Mouse (Mus musculus): ENCODE measurements around the gene Tspyl3. TPM values are rescaled to one million over a fixed set of nuclear protein-coding genes. Genes with fewer than 3 reads are reported as not detected.

Tspyl3 gene
- polyA plus RNA-seq, 1 experiment from 2014 or later, result 7.5 TPM

DNA sequence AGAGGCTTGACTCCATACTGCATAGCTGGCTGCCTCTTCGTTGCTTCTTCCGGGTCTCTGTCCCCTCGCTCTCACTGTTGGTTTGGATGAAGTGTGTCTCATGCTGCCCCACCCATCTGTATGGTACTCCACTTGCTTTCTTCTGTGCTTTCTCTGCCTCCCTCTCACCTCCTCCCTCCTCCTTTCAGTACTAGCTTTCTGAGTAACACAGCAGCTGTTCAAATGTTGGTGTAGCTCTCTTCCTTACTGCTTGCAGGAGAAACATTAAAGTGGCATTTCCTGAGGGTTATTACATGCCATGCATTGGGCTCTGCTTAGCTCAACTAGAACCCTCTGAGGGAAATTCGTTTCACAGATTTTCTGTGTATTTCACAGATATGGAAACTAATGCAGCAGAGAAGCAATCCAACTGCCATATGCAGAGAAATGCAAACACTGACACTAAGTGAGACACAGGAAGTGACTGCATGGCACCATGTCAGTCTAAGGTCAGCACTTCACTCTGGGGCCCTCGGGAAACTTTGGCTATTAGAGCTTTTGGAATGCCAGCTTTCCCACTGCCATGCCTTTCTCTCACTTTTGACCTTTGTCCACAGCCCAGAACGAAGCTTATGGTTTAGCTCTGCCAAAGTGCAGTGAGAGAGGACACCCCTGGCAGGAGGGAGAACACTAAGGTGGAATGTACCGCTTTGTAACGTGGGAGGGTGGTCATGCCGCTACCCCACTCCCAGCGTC lies 45.9 kb downstream of the Tspyl3 start:
- no peak for DNase-seq
- H3K27me3 ChIP-seq (ENCODE audit: insufficient read depth, low read length), result no peaks in the 10 kb centered on the region
- no peak for TF ChIP-seq CTCF (IDR thresholded peaks at IDR 0.05; ENCODE audit: low read depth)
- no peak overlapping the region for H3K27ac ChIP-seq (ENCODE audit: low read depth)
- peaks cover 57% of the 10 kb centered on the region for H3K36me3 ChIP-seq (ENCODE audit: insufficient read depth)
- ATAC-seq (ENCODE audit: insufficient read depth), result no peak
- H3K9me3 ChIP-seq (ENCODE audit: low read depth, low read length), result no peaks in the 10 kb centered on the region
- H3K4me3 ChIP-seq (ENCODE audit: low read depth, low read length), result no peak overlapping the region
- H3K9ac ChIP-seq, result no peak overlapping the region
- H3K4me1 ChIP-seq (ENCODE audit: insufficient read depth), result no peaks in the 10 kb centered on the region
- no peak overlapping the region for H3K4me2 ChIP-seq
- WGBS, result 75% methylated on average over 10 of the region's 10 CpGs

DNA sequence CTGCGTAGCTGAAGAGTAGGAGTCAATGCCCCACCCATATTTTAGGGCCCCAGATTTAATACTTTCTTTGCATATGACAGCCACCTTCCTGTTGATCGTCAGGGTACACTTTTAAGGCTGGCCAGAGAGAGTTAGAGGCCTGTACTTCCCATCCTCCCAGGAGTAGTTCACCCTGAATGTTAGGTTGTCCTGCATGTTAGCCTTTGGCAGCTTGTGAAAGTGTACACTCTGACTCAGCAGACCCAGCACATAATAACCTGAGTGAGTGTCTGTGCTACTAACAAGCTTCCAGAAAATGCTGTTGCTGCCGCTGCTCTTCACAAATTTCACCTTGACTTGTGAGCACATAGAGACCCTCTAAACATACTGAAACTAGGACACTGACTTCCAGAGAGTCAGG lies 48.1 kb downstream of the Tspyl3 start:
- DNase-seq, result no peak
- Histone ChIP-seq H3K9me3 (ENCODE audit: low read depth, low read length) (no peaks in the 10 kb centered on the region), H3K36me3 (ENCODE audit: insufficient read depth) (peaks cover 36% of the 10 kb centered on the region), H3K4me2 (no peak overlapping the region), H3K27ac (ENCODE audit: low read depth) (no peak overlapping the region), H3K9ac (no peak overlapping the region), H3K4me3 (ENCODE audit: low read depth, low read length) (no peak overlapping the region), H3K4me1 (ENCODE audit: insufficient read depth) (no peaks in the 10 kb centered on the region), H3K27me3 (ENCODE audit: insufficient read depth, low read length) (no peaks in the 10 kb centered on the region)
- TF ChIP-seq CTCF (IDR thresholded peaks at IDR 0.05; ENCODE audit: low read depth), result no peak
- ATAC-seq (ENCODE audit: insufficient read depth), result no peak
- WGBS, result 83% methylated on average over 3 of the region's 3 CpGs

DNA sequence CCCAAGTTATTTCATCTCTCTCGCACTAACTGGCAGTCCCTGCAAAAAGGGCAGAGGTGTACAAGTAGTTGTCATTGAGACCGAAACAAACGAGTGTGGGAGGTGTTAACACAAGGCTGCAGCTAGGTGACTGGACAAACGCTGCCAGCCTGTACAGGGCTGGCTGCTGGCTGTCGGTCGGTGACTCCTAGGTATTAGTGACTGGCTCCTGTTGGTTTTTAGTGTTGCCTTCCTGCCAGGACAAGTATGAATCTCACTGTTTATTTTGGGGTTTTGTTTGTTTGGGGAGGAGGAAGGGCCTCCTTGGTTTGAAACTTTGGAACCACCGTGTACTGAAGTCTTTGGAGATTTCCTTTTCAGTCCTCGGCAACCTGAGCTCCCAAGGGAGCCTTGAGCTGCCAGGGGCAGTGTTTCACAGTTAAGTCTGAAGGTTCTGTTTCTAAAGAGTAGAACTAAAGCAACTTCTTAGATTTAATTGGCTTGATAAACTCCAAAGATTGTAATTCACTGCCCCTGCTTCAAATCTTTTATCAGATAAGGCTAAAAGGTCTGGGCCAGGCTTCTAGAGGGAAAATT lies 49.2 kb downstream of the Tspyl3 start:
- Histone ChIP-seq H3K4me1 (ENCODE audit: insufficient read depth) (no peaks in the 10 kb centered on the region), H3K27me3 (ENCODE audit: insufficient read depth, low read length) (no peaks in the 10 kb centered on the region), H3K27ac (ENCODE audit: low read depth) (no peak overlapping the region), H3K4me3 (ENCODE audit: low read depth, low read length) (no peak overlapping the region), H3K9ac (no peak overlapping the region), H3K4me2 (no peak overlapping the region), H3K9me3 (ENCODE audit: low read depth, low read length) (no peaks in the 10 kb centered on the region), H3K36me3 (ENCODE audit: insufficient read depth) (peaks cover 29% of the 10 kb centered on the region; the same call in 1 of the 2 replicates)
- 57% methylated on average over 8 of the region's 8 CpGs for WGBS
- ATAC-seq (ENCODE audit: insufficient read depth) (no peak), DNase-seq (no peak)
- TF ChIP-seq CTCF (IDR thresholded peaks at IDR 0.05; ENCODE audit: low read depth), result no peak

Other genes with a start within 250 kb of the Tspyl3 start
- gene Pdrg1, start 210.0 kb downstream of the Tspyl3 start, polyA plus RNA-seq (2014; fragmentation: Nextera tagmentation; extraction: Ambion mirVana), result 54.5 and 56.8 TPM in 2 replicates
- not detected in 2 replicates for gene Xkr7, start 193.6 kb downstream of the Tspyl3 start, polyA plus RNA-seq (2014; fragmentation: Nextera tagmentation; extraction: Ambion mirVana)
- gene Ccm2l, start 159.5 kb downstream of the Tspyl3 start, polyA plus RNA-seq (2014; fragmentation: Nextera tagmentation; extraction: Ambion mirVana), result 5.7 and 6.0 TPM in 2 replicates
- 2.6 and 3.7 TPM in 2 replicates for gene Hck, start 117.0 kb downstream of the Tspyl3 start, polyA plus RNA-seq (2014; fragmentation: Nextera tagmentation; extraction: Ambion mirVana)
- gene Tm9sf4, start 64.1 kb downstream of the Tspyl3 start, polyA plus RNA-seq (2014; fragmentation: Nextera tagmentation; extraction: Ambion mirVana), result 90.2 and 90.9 TPM in 2 replicates
- 23.3 TPM in 2 replicates for gene Plagl2, start 16.0 kb upstream of the Tspyl3 start, polyA plus RNA-seq (2014; fragmentation: Nextera tagmentation; extraction: Ambion mirVana)
- gene Pofut1, start 16.1 kb upstream of the Tspyl3 start, polyA plus RNA-seq (2014; fragmentation: Nextera tagmentation; extraction: Ambion mirVana), result 8.5 and 8.7 TPM in 2 replicates
- 4.8 TPM in 2 replicates for gene Kif3b, start 66.0 kb upstream of the Tspyl3 start, polyA plus RNA-seq (2014; fragmentation: Nextera tagmentation; extraction: Ambion mirVana)
- 23.7 and 26.0 TPM in 2 replicates for gene Asxl1, start 120.4 kb upstream of the Tspyl3 start, polyA plus RNA-seq (2014; fragmentation: Nextera tagmentation; extraction: Ambion mirVana)